Mouse (Mus musculus) neural tube, embryonic 10.5 days (tissue): ENCODE data around the gene Akap2.

Experiments used
- DNase-seq: peaks from one replicate; pipeline ENCODE4 v3.0.0-alpha.2; 2017; ENCODE audit warnings: low spot score; ENCODE audit errors: extremely low spot score

Akap2 gene

GRCm38 (mm10) chr4:57755085-57755484, 37.6 kb downstream of the Akap2 start:
- no peak for DNase-seq

DNA sequence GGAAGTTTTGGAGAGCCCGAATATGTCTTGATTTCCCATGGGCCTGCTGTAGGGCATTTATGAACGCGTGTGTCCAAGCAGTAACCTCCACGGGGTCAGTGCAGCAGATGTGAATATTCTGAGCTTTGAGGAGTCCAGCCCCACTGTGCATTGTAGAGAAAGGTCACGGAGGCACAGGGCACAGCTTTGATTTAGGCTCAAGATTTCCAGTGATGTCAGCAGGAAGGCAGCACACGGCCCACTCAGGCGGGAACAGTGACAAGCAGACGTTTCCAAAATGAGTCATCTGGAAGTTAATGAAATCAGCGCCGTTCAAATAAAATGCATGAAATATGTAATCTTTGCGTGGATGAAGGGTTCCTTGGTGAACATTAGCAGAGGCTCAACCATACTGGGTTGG, 40.5 kb downstream of the Akap2 start:
- no peak for DNase-seq

- DNase-seq, result no peak
These were observed 45.0 kb downstream of the Akap2 start for GRCm38 (mm10) chr4:57762424-57762823.

GRCm38 (mm10) chr4:57764392-57764791, 46.9 kb downstream of the Akap2 start:
- DNase-seq, result no peak

- no peak for DNase-seq
These were observed 47.5 kb downstream of the Akap2 start for GRCm38 (mm10) chr4:57764926-57765325.

GRCm38 (mm10) chr4:57765806-57766205, 48.3 kb downstream of the Akap2 start:
- peak; percentile 48 for DNase-seq

DNA sequence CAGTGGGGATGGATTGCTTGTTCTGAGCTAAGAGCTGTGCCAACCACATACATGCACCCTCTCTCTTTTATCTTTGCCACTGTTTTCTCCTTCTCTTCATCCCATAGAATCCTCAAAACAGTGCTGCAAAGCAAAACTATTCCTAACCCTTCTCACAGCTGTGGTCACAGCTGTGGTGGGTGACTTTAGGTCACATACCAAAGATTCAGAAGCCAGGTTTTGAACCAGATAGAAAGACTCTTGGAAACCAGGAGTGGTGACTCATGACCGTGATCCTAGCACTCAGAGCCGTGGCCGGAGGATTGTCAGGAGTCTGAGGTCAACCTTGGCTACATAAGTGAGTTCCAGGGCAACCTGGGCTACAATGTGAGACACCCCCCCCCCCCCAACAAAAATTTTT, 51.5 kb downstream of the Akap2 start:
- DNase-seq, result peak; percentile 23

- DNase-seq, result no peak
These were observed 52.8 kb downstream of the Akap2 start for GRCm38 (mm10) chr4:57770185-57770823.

- no peak for DNase-seq
These were observed 54.2 kb downstream of the Akap2 start for GRCm38 (mm10) chr4:57771558-57772219.

DNA sequence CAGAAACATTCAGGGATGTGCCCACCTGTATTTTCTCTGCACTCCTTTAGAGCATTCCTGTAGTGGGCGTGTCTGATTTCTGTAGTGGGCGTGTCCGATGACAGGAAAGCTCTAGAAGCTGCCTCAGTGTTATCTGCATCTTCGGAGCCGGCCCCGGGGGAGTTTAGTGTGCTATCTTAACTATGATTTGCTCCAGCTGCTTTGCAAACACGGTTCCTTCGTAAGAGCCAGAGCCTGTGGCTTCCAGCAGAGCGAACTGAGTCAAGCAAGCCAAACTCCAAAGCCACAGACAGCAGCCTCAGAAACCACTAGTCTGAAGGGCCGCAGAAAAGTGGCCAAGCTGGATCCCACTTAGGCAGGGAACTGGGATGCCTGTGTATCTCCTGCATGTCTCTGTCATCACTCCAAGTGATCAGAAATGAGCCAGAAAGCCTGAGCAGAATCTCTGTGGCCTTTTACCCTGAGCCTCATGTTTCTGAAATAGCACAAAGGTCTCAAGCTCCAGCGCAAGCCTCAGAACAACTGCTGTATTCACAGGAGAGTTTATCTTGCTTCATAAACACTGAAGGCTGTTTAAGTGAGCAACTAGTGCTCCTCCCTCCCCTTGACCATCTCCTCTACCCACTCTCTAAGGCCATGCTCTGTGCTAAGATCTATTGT, 55.5 kb downstream of the Akap2 start:
- no peak for DNase-seq

- no peak for DNase-seq
These were observed 57.1 kb downstream of the Akap2 start for GRCm38 (mm10) chr4:57774517-57774916.

GRCm38 (mm10) chr4:57775582-57775981, 58.1 kb downstream of the Akap2 start:
- DNase-seq, result no peak

GRCm38 (mm10) chr4:57780403-57780802, 62.9 kb downstream of the Akap2 start:
- DNase-seq, result peak; percentile 30

DNA sequence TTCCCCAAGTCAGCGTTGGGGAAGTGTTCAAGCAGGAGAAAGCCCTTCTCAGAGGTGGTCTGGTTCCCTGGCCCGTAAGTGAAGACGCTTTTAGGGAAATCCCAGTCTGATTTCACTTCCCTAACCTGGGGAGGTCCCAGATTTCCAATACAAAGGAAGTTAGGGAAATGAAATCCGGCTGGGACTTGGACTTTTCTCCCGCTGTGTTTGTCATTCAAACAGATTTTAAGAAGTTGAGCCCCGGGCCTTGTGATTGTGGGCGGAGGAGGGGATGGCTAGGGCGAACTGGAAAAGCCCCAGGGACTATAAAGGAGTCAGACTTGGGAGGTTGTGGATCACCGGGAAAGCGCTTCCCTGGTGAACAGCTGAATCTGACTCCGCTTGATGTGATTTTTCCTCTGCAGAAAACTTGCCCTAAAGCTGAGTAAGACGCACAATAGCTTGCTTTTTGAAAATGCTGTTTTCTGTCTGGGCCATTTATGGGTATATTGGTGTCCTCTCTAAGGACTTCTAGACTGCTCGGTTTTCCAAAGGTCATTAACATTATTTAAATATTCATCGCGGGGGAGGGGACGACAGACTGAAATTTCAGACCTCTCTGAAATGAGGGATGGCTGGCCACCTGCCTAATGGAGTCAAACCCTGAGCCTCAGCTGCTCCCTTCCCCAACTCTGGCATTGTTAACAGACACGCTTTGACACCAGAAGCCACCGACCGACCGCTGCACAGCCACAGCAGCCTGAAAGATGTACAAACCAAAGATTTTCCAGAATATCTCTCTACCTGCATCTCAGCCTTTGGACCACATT, 63.6 kb downstream of the Akap2 start:
- peak; percentile 49 for DNase-seq

DNA sequence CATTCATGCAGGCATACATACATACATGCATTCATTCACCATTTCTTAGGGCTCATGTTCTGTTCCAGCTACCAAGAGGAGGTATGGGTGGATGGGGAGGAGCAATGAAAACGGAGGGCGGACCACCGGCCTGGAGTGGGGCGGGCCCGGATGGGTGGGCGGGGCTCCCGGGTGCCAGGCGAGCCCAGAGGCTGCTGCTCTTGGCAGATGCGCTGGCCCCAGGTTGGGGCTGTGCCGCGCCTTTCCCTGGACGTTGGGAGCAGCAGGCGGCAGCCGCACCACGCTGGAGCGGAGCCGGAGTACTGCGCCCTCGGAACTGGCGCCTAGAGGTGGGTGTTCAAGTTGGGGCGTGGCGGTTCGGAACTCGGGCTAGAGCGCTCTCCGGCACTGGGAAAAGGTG, 64.5 kb downstream of the Akap2 start:
- DNase-seq, result peak; percentile 79

DNA sequence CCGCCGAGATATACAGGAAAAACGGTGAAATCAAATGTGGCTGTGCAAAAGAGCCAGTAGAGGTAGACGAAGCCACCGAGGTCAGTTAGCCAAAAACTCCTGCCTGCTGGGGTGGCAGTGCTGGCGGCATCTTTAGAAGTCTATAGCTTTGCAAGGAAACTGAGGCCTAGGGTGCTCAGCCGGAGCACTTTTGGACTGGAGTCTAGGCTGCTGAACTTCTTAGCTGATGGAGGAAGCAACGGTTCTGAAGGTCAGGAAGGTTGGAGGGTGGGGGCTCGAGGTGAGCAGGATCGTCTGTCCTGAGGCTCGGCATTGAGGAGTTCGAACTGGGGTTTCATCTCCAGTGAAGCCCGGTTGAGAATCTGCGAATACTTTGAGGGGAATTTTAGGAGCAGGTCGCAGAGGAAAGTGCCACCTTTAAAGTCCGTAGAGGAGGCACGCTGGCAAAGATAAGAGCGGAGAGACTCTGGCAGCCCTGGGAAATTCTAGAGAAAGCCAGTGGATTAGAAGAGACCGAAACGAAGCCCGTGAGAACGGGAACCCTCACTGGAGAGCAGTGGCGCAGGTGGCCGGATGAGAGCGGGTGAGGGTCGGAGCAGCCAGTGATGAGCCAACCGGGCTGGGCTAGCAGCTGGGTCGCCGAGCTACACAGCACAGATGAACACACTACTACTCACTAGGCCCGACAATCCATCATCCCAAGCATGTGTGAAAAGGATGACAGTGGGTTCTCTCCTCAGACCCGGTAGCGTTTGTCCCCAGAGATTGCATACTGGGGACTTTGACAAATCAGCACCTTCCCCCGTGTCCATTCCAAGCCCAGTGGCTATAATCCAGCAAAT, 65.3 kb downstream of the Akap2 start:
- DNase-seq, result peak; percentile 54

DNA sequence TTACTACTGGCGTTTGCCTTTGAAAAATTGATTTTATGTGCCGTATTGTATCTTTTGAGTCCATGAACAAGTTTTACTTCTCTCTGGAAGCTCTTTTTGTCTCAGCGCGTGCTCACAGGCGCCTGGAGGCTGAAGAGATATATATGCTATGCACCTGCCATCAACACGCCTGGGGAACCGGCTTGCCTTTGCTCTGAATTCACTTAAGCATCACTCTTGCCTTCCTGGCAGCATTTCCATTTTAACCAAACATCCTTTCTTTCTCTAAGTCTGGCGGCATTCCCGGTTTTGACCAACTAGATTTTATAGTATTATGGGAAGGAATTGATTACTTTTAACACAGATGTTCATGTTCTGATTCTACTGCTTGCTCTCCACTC, 65.9 kb downstream of the Akap2 start:
- DNase-seq, result no peak

DNA sequence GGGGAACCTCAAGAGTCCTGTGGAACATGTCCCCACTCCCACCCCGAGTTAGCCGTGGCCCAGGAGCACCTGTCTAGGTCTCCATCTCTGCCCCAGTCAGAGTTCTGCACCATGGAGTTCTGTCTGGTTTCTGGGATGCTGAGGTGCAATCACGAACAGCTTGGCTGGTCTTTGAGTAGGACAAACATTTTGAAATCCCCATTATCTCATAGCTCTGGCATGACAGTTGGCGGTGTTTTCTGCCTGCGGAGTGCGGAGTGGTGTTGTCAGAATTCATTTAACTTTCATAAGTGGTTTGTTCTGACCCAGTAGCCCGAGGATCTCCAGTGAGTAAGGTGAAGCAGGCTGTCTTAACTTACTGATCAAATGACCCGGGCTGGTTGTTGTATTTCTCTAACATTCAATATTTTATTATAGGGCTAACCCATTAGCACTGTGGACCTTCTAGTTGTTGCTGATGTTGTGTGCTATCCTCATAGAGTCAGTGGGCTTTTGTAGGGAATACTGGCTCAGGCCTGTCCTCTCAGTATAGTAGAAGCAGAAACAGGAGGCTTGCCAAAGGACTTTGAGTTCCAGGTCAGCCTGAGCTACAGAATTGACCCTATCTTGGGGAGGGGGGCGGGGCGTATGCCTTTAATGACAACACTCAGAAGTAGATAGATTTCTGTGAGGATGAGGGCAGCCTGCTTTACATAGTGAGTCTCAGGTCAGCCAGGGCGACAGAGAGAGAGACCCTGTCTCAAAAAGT, 66.6 kb downstream of the Akap2 start:
- no peak for DNase-seq

GRCm38 (mm10) chr4:57788709-57789108, 71.3 kb downstream of the Akap2 start:
- no peak for DNase-seq

DNA sequence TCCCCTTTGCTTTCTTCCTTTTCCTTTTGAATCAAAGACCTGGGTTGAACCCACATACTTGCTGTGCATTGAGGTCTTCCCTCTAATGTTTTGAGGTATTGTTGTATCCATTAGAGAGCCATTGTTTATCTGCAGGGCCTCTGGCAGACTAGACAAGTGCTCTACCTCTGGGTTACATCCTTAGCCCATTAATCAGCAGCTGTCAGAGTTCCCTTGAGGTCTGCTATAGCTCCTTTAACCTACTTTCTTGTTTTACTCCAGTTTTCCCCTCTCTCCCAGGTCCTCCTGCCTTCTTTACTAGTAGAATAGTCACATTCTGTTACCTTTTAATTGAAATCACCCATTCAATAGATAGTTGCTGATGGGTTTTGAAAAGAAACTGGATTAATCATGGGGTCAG, 71.7 kb downstream of the Akap2 start:
- DNase-seq, result no peak
